Mouse (Mus musculus): Measurements from ENCODE around the gene Tmcc3.

DNA sequence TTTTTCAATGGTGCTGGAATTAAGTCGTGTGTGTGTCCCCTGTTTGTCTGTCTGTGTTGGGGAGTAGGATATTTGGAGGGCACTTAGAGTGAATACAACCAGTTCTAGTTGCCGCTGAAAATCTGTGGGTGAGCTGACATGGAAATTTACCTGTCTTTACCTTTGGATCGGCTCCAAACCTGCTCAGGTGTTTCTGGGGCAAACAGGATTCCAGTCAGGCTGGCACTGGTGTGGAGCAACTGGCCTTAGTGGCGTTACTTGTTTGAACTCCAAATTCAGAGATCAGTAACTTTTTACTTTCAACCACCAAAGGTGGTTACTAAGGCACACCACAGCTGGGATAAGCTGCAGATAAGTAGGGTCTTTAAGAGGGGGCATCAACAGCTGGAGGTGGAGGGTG lies 1.4 kb downstream of the Tmcc3 start:
- TF ChIP-seq E2F4 (IDR thresholded peaks at IDR 0.05; ENCODE audit: insufficient replicate concordance, low read depth, low read length) (no peak), CHD2 (IDR thresholded peaks at IDR 0.05; ENCODE audit: low read length) (no peak), POLR2AphosphoS2 (IDR thresholded peaks at IDR 0.05; ENCODE audit: low read depth, low read length) (no peak), CHD1 (IDR thresholded peaks at IDR 0.05; ENCODE audit: low read depth, low read length) (no peak), CTCF (conservative IDR thresholded peaks at IDR 0.05 in 1 of 2, IDR thresholded peaks at IDR 0.05 in 1 of 2; ENCODE audit: low read depth in 2 of 2, low read length in 2 of 2) (no peak), HCFC1 (IDR thresholded peaks at IDR 0.05; ENCODE audit: low read depth, low read length) (no peak), IRF4 (IDR thresholded peaks at IDR 0.05; ENCODE audit: low read depth, low read length) (no peak), TCF12 (IDR thresholded peaks at IDR 0.05; ENCODE audit: low read depth, low read length) (no peak)
